Mouse (Mus musculus) 3T3-L1 (cell line): ENCODE data around the gene Carns1.

Experiments used
- DNase-seq: peaks from one replicate; pipeline ENCODE4 v3.0.0-alpha.2; 2015; ENCODE audit warnings: low read depth, low spot score

The Carns1 gene

DNA sequence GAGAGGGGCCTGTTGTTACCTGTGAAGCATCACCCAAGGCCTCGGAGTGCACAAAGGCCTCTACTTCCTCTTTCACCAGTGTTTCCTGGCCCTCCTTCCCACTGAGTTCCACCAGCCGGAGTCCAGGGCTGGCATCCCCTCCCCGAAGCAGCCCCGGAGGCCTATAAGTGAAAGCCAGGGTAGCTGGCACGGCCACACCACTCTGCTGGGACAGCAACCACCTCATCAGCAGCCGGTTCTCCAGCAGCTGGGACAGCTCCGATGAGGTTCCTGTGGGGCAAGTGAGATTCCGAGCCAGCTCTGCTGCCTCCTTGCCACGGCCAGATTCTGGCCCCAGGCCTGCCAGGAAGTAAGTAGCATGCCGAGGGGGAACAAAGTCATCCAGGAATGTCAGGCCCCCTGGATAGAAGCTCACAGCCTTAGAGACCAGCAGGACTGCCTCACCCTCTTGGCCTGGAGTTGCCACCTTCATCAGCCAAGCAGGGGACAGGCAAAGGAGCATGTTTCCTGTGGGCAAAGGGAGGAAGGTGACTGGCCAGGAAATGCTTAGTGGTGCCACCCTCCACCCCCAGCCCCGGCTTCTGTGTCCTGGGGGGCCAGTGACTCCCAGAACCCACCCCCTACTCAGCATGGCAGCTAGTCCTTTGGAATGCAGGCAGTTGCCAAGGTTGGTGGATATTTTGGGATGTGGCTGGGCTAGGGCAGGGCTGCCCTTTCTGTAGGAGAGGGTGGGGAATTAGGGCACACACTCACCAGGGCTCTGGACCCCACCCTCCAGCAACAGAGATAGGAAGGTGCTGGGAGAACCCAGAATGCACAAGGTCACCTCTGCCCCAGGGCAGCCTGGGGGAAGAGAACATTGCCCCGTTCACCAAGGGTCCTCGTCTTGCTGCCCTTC, 3.6 kb downstream of the Carns1 start:
- DNase-seq = no peak

DNA sequence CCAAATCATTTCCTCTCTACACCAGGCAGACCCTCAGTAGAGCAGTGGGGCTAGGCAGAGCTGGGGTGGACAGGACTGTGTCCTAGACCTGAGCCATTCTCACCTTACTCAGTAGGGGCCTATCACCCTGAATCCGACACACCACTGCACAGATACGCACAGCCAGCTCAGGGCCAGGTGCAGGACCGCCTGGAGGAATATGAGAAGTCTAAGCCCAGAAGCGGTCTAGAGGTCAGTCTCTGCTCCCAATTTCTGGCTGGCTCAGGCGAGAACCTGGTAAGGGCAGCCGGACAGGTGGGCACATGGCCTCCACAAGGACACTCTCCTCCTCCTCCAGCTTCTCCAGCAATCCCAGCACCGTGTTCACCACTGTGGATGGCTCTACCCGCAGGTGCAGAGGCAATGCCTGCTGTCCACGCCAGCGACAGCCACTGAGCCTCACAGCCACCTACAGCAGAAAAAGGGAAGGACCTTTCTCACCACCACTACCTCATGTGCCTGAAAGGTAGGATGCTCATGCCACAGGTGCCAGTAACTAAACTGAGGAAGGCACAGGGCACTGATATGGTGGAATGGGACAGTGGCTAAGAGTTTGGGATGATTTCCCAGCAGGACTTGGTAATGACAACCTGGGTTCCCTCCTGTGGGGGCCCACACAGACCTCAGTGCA, 4.4 kb downstream of the Carns1 start:
- DNase-seq = no peak

DNA sequence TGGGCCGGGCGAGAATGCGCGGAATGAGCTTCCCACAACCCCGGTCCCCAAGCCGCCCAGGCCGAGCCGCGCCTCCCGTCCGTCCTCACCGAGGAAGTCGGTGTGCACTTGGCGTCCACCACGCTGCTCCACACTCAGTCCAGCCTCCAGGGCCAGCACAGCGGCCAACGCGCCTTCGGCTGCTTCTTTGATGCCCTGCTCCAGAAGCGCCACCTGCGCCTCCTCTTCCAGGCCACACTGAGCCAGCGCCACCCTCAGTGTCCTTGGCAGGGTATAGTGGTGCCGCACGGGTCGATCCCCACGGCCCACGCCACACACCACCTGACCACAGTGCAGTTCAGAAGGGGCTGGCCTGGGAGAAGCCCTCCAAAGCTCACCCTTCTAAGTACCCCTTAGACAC, 5.5 kb downstream of the Carns1 start:
- no peak for DNase-seq

DNA sequence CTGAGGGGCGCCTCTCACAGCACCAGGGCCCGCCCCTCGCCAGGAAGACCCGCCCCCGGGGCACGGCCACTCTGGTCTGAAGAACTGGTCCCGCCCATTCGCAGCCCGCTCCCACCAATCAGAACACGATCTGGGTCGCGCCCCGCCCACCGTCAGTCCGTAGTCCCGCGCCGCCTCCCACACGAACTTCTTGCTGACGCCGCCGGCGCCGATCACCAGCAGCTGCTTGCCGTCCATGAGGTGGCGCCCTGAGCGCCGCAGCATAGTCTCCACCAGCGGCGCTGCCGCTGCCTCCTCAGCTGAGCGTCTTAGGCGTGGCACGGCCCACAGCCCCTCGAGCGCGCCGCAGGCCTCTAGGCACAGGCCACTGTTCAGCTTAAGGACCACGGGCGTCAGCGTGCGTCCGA, 5.9 kb downstream of the Carns1 start:
- DNase-seq = peak; percentile 98

DNA sequence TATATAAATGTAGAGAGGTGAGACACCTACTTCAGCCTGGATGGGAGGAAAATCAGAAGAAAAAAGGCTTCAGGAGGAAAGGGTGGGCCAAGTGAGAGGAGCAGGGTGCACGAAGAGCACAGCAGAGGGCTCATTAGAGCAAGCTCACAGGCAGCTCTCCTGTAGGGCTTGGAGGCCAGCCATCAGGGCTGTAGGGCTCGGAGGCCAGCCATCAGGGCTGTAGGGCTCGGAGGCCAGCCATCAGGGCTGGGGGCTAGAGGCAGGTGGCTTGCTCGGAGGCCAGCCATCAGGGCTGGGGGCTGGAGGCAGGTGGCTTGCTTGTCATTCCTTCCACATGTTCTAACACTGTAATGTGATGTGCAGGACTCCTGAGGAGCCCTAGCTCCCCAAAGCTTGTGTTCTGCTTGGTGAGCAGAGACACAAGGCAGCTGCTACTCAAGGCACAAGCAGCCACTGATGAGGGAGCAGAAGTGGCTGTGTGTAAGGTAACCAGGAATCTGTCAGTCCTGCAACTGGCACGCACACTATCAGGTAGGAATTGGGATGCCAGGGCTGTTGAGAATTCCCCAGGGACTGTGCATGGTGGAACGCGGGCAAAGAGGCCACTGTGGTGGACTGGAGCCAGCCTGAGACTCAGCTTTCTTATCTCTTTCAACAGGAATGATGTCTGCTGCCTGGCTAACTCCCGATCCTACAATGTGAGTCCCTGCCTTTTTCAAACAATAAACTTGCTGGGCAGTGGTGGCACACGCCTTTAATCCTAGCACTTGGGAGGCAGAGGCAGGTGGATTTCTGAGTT, 8.4 kb downstream of the Carns1 start:
- DNase-seq = no peak

DNA sequence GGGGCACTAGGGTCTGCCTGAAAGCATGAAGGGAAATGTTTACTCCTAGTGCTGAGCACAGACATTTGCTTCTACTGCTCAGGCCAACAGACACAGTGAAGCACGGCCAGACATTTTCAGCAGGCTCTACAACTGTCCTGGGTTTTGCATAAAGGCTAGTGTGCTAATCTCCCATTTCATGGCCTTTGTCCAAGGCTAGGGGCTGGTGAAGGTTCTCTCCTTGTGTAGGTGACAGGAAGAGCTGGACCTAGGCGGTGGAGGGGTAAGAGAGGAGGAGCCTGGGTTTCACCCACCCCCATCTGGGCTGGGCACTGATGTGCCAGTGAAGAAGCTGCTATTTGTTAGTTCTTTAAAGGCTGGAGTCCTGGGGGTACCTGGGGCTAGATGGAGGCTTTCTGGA, 10.6 kb downstream of the Carns1 start:
- DNase-seq = no peak

DNA sequence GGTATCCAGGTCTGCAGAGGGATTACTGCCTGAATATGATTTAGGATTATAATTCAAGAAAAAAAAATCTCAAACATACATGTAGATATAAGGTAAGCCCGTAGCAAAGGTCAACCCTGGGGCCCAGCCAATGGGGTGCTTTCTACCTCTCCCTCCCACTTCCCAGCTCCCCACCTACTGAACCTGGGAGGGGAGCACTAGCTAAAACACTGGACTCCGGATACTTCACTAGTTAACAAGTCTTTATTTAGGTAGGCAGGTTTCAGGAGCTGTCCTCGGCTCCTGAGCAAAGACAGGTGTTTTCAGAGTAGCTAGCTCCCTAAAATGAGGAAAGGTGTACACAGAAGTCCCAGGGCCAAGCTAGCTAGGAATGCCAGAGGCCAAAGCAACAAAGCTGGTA, 11.2 kb downstream of the Carns1 start:
- no peak for DNase-seq

DNA sequence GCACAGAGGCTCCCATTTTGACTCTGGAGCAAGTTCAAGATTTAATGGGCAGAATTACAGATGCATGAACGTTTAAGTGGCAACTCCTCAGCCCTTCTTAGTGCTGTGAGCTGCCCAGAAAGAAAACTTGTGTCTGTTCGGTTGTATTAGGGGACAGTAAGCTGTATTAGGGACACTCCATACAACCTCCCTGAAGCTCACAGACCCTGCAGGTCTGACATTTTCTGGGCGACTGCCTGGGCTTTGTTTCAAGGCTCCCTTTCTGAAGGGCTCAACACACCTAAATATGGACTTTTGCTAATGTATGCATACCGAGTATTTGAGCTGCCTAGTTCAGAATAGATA, 11.8 kb downstream of the Carns1 start:
- no peak for DNase-seq

DNA sequence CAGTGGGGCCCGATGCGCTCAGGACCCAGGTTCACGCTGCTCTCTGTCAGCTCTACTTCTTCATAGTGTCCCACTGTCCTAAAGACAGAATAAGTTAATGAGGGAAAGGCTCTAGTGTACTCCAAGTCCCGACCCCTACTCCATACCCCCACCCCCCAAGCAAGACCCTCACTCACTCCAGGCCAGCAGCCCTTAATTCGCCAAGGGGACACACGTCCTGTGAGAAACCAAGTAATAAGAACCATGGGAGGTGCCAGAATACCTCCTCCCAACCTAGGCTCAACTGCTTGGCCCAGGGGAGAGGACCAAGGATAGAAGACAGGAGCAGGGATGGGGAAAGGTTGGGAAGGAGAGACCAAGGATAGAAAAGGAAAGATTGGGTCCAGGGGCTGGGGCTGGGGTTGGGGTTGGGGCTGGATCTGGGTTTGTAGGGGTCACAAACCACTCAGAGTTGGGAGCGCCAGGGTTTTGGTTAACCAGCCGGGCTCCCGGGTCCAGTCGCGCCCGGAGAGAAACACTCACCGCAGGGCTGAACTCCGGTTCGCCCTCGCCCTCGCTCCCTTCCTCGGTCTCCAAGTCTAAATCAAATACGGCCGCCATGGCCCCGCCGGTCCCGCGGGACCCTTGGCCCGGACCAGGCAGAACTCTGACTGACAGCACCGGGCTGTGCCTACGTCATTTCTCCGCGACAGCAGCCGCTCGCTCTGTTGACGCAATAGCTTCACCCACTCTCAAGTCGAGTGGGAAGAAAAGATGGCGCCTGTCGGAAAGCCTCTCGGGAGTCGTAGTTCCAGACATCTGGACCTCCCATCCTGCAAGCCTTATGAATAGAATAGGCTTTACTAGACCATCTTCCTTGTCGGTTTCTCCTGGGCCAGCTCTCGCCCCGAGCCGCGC, 12.4 kb downstream of the Carns1 start, which contains the start of gene Rps6kb2:
Gene Rps6kb2, minus strand, starts transcription at position 709 of the 897 bp plus-strand sequence.
- peak; percentile 99 for DNase-seq

DNA sequence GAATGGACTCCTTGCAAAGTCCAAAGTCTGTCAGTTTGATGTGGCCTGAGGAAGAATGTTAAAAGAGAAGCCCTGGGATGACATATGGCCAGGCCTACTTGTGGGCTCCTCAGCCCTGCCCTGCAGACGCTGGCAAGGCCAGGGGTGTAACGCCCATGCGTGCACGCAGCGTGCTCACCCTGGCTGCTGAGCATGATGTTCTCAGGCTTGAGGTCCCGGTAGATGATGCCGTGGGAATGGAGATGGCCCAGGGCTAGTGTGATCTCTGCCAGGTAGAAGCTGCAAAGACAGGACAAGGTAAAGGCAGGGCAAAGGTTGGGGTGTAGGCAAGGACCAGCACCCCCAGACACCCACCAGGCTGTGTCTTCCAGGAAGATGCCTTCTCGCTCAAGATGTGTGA, 16.2 kb downstream of the Carns1 start:
- no peak for DNase-seq

DNA sequence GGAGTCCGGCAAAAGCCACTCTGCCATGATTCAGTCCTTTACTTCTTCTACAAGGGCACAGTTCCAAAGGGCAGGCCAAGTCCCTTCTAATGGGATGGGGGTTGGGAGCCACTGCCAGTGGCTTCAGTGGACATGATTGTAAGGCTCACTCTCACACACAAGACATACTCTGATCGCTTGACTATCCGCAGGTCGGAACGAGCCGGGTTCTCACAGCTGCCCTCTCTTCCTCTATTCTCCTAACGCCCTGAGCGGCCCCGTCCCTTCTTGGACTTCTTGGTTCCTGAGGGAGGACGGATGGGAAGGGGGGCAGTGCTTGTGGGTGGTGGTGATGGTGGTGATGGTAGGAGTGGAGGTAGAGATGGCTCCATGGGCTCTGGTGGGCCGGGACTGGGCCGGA, 18.5 kb downstream of the Carns1 start:
- no peak for DNase-seq

DNA sequence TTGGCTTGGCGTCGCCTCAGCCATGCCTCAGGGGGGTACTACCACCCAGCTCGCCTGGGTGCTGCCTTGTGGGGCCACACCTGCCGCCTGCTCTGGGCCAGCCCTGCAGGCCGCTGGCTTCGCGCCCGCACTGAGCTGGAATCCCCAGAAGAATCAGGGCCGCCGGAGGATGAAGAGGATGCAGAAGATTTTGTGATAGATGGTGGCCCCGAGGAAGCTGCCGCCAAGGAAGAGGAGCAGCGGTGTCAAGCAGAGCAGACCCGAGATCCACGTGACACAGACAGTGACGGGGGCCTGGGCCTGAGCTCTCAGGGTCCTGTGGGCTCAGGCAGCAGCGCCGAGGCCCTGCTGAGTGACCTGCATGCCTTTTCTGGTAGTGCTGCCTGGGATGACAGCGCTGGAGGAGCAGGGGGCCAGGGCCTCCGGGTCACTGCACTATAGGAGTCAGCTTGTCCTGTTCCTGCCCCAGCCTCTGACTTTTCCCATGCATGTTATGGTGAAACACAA, 19.2 kb downstream of the Carns1 start:
- no peak for DNase-seq

DNA sequence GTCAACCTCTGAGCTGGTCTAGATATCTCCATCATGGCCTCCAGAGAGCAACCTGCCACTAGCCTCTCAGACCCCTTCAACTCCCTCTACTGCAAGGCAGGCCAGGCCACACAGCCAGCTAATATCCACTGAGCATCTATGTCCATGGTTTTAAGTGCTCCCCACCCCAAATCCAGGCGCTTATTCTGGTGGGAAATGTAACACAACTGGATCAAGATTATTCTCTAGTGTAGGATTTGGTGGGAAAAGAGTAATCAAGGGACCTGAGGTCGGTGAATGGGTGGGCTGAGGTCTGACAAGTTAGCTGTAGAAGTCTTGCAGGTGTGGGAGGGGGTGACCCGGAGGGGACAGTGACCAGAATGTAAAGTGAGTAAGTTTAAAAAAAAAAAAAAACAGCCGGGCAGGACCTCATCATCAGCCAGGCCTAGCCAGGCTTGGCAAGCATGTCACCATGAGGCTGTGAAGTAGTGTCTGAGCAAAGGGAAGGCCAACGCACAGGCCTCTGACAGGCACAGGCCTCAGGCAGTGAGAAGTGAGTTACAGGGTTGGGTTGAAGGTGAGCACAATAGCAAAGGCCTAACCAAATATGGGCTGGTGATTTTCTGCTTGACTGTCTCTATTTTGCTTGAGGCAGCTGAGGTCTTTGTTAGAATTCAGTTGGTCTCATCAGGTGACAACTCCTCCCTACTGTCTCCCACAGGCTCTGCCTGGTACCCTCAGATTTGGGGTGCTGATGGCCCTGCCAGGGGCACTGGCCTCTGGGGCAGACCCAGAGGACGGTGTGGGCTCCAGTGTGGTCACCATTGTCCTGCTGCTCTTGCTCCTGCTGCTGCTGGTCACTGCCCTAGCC, 19.8 kb downstream of the Carns1 start:
- no peak for DNase-seq

DNA sequence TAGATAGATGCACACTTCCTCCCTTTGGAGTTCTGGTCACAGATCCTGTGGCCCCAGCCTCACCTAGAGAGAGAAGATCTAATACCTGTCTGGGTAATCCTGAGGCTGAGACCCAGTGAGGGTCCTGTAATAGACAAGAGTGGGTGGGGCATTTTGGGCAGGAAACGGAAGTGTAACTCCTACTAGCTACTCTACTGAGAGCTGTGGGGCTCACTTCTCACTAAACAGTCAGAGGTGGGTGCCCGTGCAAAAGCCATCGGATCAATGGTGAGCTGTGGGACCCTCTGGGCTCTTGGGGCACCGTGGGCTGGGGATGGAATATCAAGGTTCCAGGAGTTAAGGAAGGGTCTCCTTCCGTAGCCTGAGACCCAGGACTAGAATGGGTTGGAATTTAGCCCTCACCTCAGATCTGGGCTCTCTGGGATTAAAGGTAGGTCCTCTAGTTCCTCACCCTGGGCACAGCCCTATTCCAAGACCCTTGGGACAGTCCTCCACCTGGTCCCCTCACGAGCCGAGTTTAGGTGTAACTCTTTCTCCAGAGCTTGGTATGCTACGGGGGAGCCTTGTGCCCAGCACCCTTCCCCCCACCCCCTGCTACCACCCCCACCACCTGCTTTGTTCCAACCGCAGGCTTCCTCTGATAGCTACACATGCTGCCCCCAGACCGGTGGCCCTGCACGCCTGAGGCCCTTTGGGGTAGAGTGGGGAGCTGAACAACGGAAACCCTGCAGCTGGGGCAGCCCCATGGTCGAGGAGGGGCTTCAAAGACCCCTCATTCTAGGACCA, 20.6 kb downstream of the Carns1 start:
- DNase-seq = no peak

DNA sequence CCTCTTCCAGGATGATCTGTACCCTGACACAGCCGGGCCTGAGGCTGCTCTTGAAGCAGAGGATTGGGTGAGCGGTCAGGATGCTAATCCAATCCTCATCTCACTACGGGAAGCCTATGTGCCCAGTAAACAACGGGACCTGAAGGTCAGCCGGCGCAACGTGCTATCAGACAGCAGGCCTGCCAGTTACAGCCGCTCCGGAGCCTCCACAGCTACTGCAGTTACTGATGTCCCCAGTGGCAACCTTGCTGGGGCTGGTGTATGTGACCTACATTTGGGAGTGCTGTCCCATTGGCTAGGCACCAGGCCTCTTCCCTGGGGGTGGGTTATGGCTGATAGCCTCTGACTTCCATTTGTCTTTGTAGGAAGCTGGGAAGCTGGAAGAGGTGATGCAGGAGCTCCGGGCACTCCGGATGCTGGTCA, 22.0 kb downstream of the Carns1 start, which contains the start of gene Ptprcap:
Gene Ptprcap, plus strand, starts transcription at position 373 of the 423 bp plus-strand sequence.
- DNase-seq = no peak

DNA sequence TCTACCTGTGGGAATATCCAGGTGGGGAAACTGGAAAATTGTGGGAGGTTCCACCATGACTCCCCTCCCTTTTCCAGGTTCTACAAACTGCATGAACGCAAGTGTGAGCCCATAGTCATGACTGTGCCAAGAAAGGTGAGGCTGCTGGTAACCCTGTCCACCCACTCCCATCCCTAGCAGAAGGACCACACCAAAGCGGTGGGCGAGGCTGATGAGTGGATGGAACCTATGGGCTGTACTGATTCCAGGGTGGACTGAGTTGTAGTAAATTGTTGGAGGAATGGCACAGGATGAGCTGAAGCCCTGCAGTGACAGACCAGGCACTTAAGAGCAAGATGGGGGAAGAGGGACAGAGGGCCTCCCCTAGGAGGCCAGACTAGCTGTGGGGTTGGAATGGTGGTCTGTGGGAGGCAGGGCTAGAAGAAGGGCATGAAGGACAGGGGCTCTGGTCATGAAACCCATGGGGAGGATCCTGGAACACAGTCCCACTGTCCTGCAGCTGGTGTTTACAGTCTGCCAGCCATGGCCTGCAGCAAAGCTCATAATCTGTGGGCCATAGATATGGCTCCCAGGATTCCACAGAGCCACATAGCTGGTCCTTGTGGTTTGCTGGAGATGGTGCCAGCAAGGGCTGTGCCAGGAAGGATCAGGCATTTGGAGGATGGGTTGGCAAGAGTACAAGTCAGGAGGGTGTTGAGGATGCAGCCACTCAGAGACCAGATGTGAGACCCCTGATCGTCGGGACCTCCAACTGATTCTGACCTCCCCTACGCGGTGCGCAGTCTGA, 22.6 kb downstream of the Carns1 start:
- no peak for DNase-seq

DNA sequence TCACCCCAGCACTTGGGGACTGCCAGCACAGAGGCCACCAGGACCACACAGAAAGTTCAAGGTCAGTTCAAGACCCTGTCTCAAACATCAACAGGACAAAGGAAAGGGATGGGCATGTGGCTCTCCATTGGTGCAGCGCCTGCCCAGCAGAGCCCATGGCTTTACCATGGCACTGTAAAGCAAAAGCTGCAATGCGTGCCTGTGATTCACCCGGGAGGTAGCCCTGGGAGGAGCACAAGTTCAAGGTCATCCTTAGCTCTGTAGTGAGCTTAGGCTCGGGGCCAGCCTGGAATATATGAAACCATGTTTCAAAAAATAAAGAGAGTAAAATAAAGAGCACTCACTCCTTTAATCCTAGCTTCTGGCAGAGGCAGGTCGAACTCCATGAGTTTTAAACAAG, 23.4 kb downstream of the Carns1 start:
- DNase-seq = no peak

DNA sequence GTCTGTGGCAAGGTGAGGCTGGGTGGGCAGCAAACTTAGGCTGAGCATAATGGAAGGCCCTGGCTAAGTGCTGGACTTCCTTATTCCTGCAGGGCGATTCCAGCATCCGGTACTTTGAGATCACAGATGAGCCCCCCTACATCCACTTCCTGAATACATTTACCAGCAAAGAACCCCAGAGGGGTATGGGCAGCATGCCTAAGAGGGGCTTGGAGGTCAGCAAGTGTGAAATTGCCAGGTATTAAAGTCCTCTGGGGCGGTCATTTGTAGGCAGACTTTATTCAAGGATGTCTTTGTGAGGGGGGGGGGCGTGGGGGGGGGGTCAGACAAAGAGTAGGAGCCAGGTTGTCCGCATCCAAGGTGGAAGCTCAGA, 23.8 kb downstream of the Carns1 start:
- no peak for DNase-seq
